Mouse (Mus musculus) embryonic facial prominence, embryonic 10.5 days (tissue): ENCODE data around the gene Tnnt3. TPM values are rescaled to one million over a fixed set of nuclear protein-coding genes. Genes with fewer than 3 reads are reported as not detected.

Source experiments
- DNase-seq: peaks from one replicate; pipeline ENCODE4 v3.0.0-alpha.2; 2017; ENCODE audit warnings: low spot score
- H3K27ac ChIP-seq: fragments of 300-500 bp; sonication (generic); replicated peaks from 2 replicates; pipeline ENCODE4 v1.5.1; 2016; ENCODE audit warnings: mild to moderate bottlenecking
- H3K27me3 ChIP-seq: fragments of 300-500 bp; sonication (generic); replicated peaks from 2 replicates; pipeline ENCODE4 v1.6.1; 2016; ENCODE audit warnings: low read depth, mild to moderate bottlenecking; ENCODE audit not compliant: poor library complexity, severe bottlenecking
- H3K36me3 ChIP-seq: fragments of 300-500 bp; sonication (generic); replicated peaks from 2 replicates; pipeline ENCODE4 v1.6.1; 2016; ENCODE audit warnings: mild to moderate bottlenecking, moderate library complexity
- H3K4me1 ChIP-seq: fragments of 300-500 bp; sonication (generic); 2 replicates; pipeline ENCODE4 v1.6.1; 2016
- H3K4me3 ChIP-seq: fragments of 300-500 bp; sonication (generic); 2 replicates; pipeline ENCODE4 v1.5.1; 2016; ENCODE audit warnings: mild to moderate bottlenecking, moderate library complexity
- H3K9me3 ChIP-seq: fragments of 300-500 bp; sonication (generic); 2 replicates; pipeline ENCODE4 v1.6.1; 2016; ENCODE audit warnings: mild to moderate bottlenecking
- WGBS: fragments of 180-500 bp; shearing (Covaris S2); methylation state at CpG from one replicate; pipeline ENCODE4 v1.1.7; 2016; 5-methylcytosine and 5-hydroxymethylcytosine counted together
- polyA plus RNA-seq: library from polyadenylated mRNA; unstranded; fragments of >200 nt; fragmentation: Nextera tagmentation; extraction: Ambion mirVana; gene quantifications from 2 replicates; pipeline ENCODE4 v1.2.1, GENCODE M21; 2016

Gene Tnnt3
- polyA plus RNA-seq, 1 experiment from 2014 or later = 1.4 TPM

DNA sequence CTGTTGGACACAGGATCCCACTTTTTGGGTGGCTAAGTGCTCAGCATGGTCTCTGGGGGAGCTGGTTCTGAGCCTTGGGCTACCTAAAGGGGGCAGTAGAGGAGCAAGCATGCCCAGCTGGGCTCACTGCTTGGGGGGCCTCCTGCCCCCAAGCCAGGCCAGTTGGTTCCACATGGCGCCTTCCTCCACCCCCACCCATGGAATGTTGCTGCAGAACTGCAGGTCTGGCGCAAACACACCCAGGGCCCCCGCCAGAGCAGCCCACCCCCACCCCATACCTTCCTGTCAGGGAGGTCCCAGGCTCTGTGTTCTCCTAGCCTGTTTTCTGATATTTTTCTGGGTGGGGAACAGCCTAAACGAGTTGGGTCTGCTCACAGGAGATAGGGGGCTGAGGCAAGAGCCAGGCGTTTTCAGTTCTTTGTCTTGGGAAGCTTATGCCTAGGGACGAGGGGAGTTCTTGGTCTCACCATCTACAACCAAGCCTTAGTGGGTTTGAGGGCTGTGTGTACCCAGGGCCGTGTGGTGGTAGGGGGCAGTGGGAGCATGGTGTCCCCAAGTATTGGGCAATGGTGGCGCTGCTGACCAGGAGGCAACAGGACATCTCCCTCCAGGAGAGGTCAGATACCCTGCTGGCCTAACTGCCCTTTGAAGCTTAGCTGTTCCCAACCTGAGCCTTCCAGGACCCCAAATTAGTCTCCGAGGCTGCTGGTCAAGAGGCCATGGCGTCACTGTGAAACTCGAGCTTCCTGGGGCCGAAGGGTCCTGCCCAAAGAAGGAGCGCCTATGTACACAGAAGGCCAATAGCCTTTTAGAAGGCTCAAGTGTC lies 54.2 kb downstream of the Tnnt3 start:
- 18% methylated on average over 13 of the region's 13 CpGs for WGBS
- Histone ChIP-seq H3K27me3 (no peaks in the 10 kb centered on the region), H3K4me3 (peak overlapping the region; percentile 11; the same call in 1 of the 2 replicates), H3K4me1 (peaks cover 96% of the 10 kb centered on the region), H3K9me3 (no peaks in the 10 kb centered on the region), H3K27ac (peak overlapping the region; percentile 95), H3K36me3 (no peaks in the 10 kb centered on the region)
- DNase-seq = peak; percentile 86

DNA sequence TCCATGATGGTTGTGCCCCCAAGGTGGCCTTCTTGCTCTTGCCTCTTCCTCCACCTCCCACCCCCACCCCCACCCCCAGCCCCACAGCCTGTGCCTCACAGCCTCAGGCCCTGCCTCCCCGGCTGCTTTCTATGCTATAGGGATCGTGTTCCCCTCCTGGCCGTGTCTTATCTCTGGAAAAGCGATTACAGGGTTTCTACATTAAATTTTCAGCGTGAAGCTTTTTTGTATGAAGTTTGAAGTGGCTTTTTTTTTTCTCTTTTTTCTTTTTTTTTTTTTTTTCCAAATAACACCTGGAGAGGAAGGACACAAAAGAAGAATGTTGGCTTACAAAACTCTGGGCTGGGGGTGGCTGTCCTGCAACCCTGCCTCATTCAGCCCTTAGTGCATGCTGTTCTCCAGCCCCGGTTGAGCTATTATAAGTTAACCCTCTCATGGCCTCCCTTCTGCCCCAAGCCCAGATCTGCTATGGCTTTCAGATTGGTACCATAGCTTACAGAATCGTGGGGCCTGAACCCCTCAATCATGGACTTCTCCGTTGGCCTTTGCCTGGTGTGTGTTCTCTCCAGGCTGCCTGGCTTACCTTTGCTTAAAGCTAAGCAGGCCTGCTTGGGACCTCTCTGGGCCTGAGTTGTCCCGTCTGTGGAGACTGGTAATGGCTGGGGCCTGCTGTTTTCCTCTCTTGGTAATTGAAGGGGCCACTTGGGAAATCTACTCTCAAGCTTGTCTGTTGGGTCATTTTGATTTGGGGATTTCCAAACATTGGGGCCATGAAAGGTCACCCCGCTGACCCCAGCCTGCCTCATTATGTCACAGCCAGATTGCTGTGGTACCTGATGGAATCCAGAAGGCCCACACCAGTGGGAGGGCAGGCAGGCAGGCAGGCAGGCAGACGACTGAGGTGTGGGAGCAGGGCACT lies 55.0 kb downstream of the Tnnt3 start:
- WGBS = 14% methylated on average over 11 of the region's 11 CpGs
- H3K4me1 ChIP-seq = peaks cover 96% of the 10 kb centered on the region
- H3K4me3 ChIP-seq = peak overlapping the region; percentile 25
- DNase-seq = peak; percentile 80
- H3K27ac ChIP-seq = peak overlapping the region; percentile 95
- H3K36me3 ChIP-seq = no peaks in the 10 kb centered on the region
- H3K9me3 ChIP-seq = no peaks in the 10 kb centered on the region
- no peaks in the 10 kb centered on the region for H3K27me3 ChIP-seq

DNA sequence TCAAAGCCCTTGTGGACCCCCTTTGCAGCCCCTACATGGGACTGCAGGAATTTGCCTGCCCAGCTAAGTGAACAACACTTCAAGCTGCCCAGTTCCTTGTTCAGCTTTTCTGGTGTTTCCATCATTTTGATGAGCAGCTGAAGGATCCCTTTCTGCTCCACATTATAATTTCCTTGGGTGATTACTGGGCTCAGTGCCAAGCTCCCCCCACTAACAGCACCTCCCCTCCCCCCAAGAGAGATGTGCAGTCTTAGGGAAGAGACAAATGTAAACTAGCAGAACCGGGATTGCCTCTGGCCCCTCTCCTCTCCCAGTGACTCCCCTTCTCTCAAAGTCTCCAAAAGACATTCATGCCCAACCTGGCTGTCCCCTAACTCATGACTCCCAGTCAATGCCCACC lies 56.0 kb downstream of the Tnnt3 start:
- H3K27ac ChIP-seq = peak overlapping the region; percentile 95
- no peaks in the 10 kb centered on the region for H3K27me3 ChIP-seq
- 46% methylated on average over 1 of the region's 1 CpGs for WGBS
- H3K36me3 ChIP-seq = no peaks in the 10 kb centered on the region
- peaks cover 97% of the 10 kb centered on the region for H3K4me1 ChIP-seq
- H3K4me3 ChIP-seq = no peak overlapping the region
- DNase-seq = no peak
- H3K9me3 ChIP-seq = no peaks in the 10 kb centered on the region

DNA sequence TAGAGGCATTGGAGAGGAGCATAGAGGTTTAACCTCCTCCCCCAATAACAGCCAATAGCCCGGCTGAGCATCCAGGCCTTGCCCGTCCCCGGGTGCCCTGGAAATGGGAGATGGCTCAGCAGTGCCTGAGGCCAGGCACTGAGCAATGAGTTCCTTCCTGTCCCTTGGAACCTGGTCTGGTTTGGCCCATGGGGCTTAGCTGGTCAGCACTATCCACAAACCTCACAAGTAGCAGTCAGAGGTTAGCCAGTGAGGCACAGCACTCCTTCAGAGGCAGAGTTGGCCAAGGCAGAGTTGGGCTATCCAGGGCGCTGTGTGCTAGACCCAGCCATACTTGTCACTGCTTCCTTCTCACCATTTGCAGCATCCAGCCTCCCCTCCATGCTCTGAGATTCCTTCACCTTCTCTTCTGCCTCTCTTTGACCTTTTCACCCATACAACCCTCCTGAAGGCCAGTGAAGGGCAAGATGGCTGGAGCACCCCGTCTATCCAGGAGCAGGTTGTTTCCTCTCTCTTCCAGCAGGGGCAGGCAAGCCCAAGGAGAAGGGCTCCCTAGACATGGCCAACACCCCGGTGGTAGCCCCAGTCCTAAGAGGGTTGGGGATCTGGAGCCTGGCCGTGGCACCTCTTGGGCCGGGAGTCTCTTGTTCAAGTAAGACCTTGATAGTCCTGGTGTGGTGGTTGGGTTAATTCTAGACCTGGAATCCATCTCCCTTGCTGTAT lies 56.9 kb downstream of the Tnnt3 start:
- DNase-seq = no peak
- 82% methylated on average over 8 of the region's 8 CpGs for WGBS
- peaks cover 97% of the 10 kb centered on the region for H3K4me1 ChIP-seq
- H3K36me3 ChIP-seq = no peaks in the 10 kb centered on the region
- H3K4me3 ChIP-seq = no peak overlapping the region
- no peaks in the 10 kb centered on the region for H3K27me3 ChIP-seq
- peak overlapping the region; percentile 95 for H3K27ac ChIP-seq
- no peaks in the 10 kb centered on the region for H3K9me3 ChIP-seq

DNA sequence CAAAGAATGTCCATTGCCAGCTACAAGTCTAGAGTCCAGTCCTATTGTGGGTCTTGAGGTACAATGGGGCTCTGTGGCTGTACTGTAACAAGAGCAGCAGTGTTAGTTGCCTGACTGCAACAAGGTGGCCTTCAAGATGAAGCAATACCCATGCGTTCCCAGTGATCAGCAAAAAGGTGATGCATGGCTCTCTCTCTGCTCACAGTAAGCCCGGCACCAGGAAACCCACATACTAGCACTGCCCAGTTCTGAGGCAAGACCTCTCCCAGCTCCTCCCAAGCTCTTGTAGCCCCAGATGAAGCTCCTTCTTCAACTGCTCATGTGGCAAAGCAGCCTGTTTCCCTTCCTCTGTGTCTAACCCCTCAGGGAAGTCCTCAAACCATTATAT lies 57.4 kb downstream of the Tnnt3 start:
- Histone ChIP-seq H3K4me3 (no peak overlapping the region), H3K27me3 (no peaks in the 10 kb centered on the region), H3K9me3 (no peaks in the 10 kb centered on the region), H3K36me3 (no peaks in the 10 kb centered on the region), H3K27ac (peak overlapping the region; percentile 95), H3K4me1 (peaks cover 97% of the 10 kb centered on the region)
- no peak for DNase-seq
- WGBS = 93% methylated on average over 2 of the region's 2 CpGs

DNA sequence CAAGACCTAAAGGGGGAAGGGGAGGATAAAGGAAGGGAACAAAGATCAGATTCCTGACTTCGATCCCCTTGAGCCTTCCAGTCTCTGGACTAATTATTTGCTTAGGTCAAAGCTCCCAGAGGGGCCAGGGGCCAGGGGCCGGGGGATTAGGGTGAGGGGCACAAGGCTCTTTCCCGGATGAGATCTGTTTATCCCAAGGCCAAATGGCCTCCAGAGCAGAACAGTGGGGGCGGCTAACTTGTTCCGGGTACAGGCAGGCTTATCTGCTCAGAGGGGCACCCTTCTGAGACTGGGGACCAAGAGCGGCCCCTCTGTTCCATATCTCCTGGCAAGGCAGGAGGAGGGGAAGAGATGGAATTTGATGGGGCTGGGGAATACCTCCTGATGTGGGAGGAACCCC lies 59.1 kb downstream of the Tnnt3 start:
- H3K4me1 ChIP-seq = peaks cover 99% of the 10 kb centered on the region

DNA sequence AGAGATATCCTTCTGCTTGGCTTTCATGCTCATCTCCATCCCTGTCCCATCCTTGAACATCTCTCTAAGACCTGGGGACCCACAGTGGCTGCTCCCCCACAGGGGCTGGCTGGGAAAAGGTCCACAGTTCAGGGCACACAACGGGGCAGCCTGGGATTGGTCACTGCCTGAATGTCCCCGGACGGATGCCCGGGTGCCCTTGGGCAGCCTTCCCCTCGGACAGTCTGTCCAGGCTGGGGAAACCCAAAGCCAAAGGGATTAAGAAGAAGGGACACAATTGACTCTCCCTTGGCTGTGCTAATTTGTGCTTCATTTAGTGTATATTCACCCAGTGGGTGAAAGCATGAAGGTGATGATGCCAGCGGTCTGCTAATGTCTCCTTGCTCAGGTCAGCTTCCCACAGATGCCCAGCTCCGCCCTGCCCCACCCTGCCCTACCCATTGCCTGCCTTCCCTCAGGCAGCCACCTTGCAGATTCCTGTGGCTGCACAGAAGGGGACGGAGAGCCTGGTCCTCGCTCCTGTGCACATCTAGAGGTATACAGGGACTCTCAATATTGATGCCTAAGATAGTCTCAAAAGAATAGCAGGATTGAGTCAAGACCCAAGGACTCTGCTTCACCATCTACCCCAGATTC lies 60.0 kb downstream of the Tnnt3 start:
- WGBS = 92% methylated on average over 9 of the region's 9 CpGs
- no peaks in the 10 kb centered on the region for H3K27me3 ChIP-seq
- no peak for DNase-seq
- no peaks in the 10 kb centered on the region for H3K9me3 ChIP-seq
- H3K36me3 ChIP-seq = no peaks in the 10 kb centered on the region
- peak overlapping the region; percentile 95 for H3K27ac ChIP-seq
- H3K4me3 ChIP-seq = no peak overlapping the region
- peaks cover 99% of the 10 kb centered on the region for H3K4me1 ChIP-seq

More for the DNA sequence above, 59.1 kb downstream of the Tnnt3 start:
- Histone ChIP-seq H3K4me3 (no peak overlapping the region), H3K9me3 (no peaks in the 10 kb centered on the region), H3K27ac (peak overlapping the region; percentile 95), H3K36me3 (no peaks in the 10 kb centered on the region), H3K27me3 (no peaks in the 10 kb centered on the region)
- WGBS = 18% methylated on average over 6 of the region's 6 CpGs
- no peak for DNase-seq

DNA sequence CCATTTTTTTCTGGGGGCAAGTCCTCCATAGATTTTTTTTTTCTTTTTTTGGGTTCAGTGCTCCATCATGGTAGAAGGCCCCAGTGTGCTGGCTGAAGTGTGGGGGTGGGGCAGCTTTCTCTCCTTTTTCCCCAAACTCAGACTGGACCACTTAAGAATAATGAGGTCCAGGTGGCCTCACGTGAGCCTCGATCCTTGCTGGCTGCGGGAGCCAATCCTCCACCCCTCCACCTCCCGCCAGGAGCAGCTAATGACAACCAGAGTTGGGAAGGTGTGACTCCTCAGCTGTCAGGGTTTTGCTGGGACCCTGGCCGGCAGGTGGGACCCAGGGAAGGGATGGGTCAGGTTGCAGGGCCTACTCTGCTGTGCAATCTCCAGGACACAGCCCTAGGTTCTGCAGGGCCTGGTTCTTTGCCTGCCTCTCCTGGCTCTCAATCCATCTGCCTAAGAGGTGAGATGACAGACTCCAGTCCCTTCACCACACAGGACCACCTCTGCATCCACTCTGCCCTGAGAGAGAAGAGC lies 61.1 kb downstream of the Tnnt3 start:
- H3K4me1 ChIP-seq = peaks cover 99% of the 10 kb centered on the region
- H3K27me3 ChIP-seq = no peaks in the 10 kb centered on the region
- H3K36me3 ChIP-seq = no peaks in the 10 kb centered on the region
- DNase-seq = peak; percentile 82
- WGBS = 29% methylated on average over 5 of the region's 5 CpGs
- H3K4me3 ChIP-seq = no peak overlapping the region
- no peaks in the 10 kb centered on the region for H3K9me3 ChIP-seq
- peak overlapping the region; percentile 95 for H3K27ac ChIP-seq

DNA sequence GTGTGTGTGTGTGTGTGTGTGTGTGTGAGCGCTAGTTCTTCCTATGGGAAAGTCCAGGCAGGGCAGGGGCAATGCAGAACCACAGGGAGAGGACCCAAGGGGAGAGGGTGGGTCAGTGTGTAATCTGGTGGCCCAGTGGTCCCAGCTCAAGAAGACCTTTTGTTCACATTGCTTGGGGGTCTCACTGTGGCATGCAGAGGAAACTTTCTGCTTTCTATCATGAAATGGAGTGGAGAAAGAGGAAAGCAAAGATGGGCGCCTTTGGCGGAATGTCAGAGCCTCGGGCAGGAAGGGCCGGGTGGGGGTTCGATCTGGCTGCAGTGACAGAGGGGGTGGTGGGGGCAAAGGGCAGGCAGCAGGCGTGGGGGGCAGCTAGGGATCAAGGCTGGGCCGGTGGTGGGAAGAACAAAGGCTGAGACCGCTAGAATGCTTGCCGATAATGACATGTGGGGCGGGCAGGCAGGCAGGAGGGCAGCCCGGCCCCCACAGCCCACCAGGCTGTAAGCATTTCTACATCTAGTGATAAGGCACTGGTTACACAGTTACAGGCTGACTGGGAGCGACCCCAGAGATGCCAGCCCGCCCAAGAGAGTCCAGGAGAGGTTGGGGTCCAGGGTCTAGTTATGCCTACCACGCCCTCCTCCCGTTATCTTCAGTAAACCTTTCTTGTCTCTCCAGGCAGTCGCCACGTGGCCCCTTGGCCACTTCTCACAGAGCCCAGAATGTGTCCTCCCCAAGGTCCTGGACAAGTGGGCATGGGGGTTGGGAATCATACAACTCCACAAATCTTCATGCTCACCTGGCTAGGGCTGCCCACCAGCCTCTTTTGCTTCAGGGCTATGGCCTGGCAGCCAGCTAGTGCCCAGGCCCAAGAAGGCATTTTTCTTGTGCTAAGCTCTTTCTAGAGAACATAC lies 62.6 kb downstream of the Tnnt3 start:
- Histone ChIP-seq H3K27ac (peak overlapping the region; percentile 95), H3K4me1 (peaks cover 99% of the 10 kb centered on the region), H3K36me3 (no peaks in the 10 kb centered on the region), H3K27me3 (no peaks in the 10 kb centered on the region), H3K4me3 (peak overlapping the region; percentile 23; the same call in 1 of the 2 replicates), H3K9me3 (no peaks in the 10 kb centered on the region)
- 20% methylated on average over 18 of the region's 18 CpGs for WGBS
- peak; percentile 63 for DNase-seq

DNA sequence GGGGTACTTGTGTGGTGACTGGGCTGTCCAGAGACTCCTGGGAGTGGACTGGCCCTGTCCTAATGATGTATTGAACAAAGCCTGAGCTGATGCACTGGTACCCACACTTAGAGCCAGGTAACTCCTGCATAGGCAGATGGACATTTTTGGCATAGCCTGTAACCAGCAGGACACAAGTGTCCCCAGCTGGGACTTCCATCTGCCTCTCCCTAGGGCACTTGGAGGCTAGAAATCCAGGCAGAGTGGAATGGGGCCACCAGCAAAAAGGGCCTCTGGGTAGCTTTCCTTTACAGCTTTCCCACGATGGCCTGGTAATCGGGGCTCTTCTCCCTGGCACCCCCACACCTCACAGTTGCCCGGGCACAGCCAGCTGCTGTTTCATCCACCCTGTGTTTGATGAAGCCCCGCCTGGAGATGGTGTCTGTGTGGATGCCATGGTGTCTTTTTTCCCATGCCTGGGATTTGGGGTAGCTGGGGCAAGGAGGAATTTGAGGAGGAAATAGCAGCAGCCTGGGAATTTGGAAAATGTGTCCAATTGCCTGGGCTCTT lies 63.3 kb downstream of the Tnnt3 start:
- Histone ChIP-seq H3K36me3 (no peaks in the 10 kb centered on the region), H3K27ac (peak overlapping the region; percentile 95), H3K4me3 (no peak overlapping the region), H3K9me3 (no peaks in the 10 kb centered on the region), H3K4me1 (peaks cover 97% of the 10 kb centered on the region), H3K27me3 (no peaks in the 10 kb centered on the region)
- 65% methylated on average over 4 of the region's 4 CpGs for WGBS
- no peak for DNase-seq

DNA sequence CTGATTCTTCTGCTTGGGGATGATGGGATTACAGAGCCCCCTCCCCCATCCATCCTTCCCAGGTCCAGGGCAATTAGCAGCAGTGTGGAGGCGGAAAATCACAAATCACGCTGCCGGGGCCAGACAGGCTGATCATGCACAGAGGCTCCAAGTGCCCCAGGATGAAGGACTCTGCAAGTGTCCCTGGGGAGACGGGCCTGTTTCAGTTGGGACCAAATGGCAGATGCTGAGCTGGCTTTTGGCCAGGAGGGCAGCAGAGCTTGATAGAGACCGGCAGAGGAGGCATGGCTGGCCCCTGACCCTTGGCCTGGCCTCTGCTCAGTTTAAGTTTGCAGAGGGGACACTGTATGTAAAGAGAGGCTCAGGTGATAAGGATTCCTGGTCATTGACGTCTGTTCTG lies 64.5 kb downstream of the Tnnt3 start:
- H3K27ac ChIP-seq = peak overlapping the region; percentile 95
- H3K36me3 ChIP-seq = no peaks in the 10 kb centered on the region
- H3K27me3 ChIP-seq = no peaks in the 10 kb centered on the region
- H3K4me1 ChIP-seq = peaks cover 90% of the 10 kb centered on the region
- H3K4me3 ChIP-seq = no peak overlapping the region
- no peaks in the 10 kb centered on the region for H3K9me3 ChIP-seq
- no peak for DNase-seq
- WGBS = 19% methylated on average over 6 of the region's 6 CpGs
